ENCODE assay signal across 8 mouse cellular contexts in genomic region chr19:45574941-45575631, GRCm38 (mm10). TPM values are rescaled to one million over a fixed set of nuclear protein-coding genes. Genes with fewer than 3 reads are reported as not detected.
DNase-seq lines count a peak whose midpoint lies in the region; ATAC-seq and TF ChIP-seq lines count a peak whose summit lies in the region.

No protein-coding gene starts in this region.

- ATAC-seq in granulocyte monocyte progenitor cell, adult 5-6 weeks (replicated peaks; ENCODE audit: poor library complexity, severe bottlenecking): peak; percentile 50
- ATAC-seq in lung, embryonic 16.5 days (ENCODE audit: low read depth): peak; percentile 56
- ATAC-seq in cerebellum, adult (ENCODE audit: insufficient number of reproducible peaks, low FRiP score, low TSS enrichment): no peak

- H3K27me3 ChIP-seq in lung, embryonic 16.5 days (ENCODE audit: control insufficient read depth, insufficient read depth, low read depth, low read length): no peaks in the 10 kb centered on the region
- H3K27me3 ChIP-seq in thymus, adult 2 months (ENCODE audit: control insufficient read depth, insufficient read depth, low read length): no peaks in the 10 kb centered on the region

- H3K4me1 ChIP-seq in lung, embryonic 16.5 days (replicated peaks; ENCODE audit: control insufficient read depth, insufficient read depth, low read length): peaks cover 35% of the 10 kb centered on the region
- H3K4me1 ChIP-seq in thymus, adult 2 months (replicated peaks; ENCODE audit: control insufficient read depth, insufficient read depth, low read length): peaks cover 52% of the 10 kb centered on the region

- no peaks in the 10 kb centered on the region for H3K9me3 ChIP-seq in lung, embryonic 16.5 days (ENCODE audit: control insufficient read depth, low read length)

- H3K4me2 ChIP-seq in lung, embryonic 16.5 days (ENCODE audit: low read depth, low read length): peak overlapping the region; percentile 13; the same call in 1 of the 2 replicates

- TF ChIP-seq CTCF in thymus, adult 2 months (IDR thresholded peaks at IDR 0.05; ENCODE audit: borderline replicate concordance, control insufficient read depth, extremely low read depth, insufficient read depth, low read length, poor library complexity): 0 out of 2 replicates have a peak, but pooled peaks have one; percentile 7

- H3K36me3 ChIP-seq in lung, embryonic 16.5 days (ENCODE audit: control insufficient read depth, insufficient read depth, low read length): peaks cover 9% of the 10 kb centered on the region
- H3K36me3 ChIP-seq in thymus, adult 2 months (ENCODE audit: control insufficient read depth, insufficient read depth, low read length): no peaks in the 10 kb centered on the region

- WGBS in lung, embryonic 16.5 days: 12% methylated on average over 19 of the region's 19 CpGs
- 16% methylated on average over 19 of the region's 19 CpGs for WGBS in thymus, adult 2 months

- no peak overlapping the region for H3K4me3 ChIP-seq in lung, embryonic 16.5 days (ENCODE audit: low read length)
- peak overlapping the region; percentile 45 for H3K4me3 ChIP-seq in thymus, adult 2 months (ENCODE audit: control insufficient read depth, insufficient read depth, low read length)

- TF ChIP-seq POLR2A in thymus, adult 2 months (IDR thresholded peaks at IDR 0.05; ENCODE audit: control insufficient read depth, extremely low read depth, insufficient read depth, low read length, poor library complexity): 0 out of 2 replicates have a peak, but pooled peaks have one; percentile 47

- no peak overlapping the region; the same call in 1 of the 2 replicates for H3K9ac ChIP-seq in lung, embryonic 16.5 days (ENCODE audit: low read length)

- peak overlapping the region; percentile 88 for H3K27ac ChIP-seq in lung, embryonic 16.5 days (ENCODE audit: low read length)
- H3K27ac ChIP-seq in thymus, adult 2 months (ENCODE audit: control insufficient read depth, insufficient read depth, low read length): peak overlapping the region; percentile 83

- DNase-seq in kidney, postnatal 10 days: peak; percentile 45
- no peak for DNase-seq in kidney, postnatal 25 days
- DNase-seq in thymus, adult 2 months: peak; percentile 70
- no peak for DNase-seq in gastrocnemius, postnatal 25 days
- no peak for DNase-seq in embryo, embryonic 10 days (ENCODE audit: low spot score)

RNA-seq across cellular contexts. Expression of gene Gm17018, which starts 14.7 kb away (rescaled TPM):
- 27.1 and 50.2 TPM in 2 replicates for total RNA-seq in granulocyte monocyte progenitor cell, adult 5-6 weeks (2014; fragmentation: Nextera tagmentation)
- 31.8 and 42.4 TPM in 2 replicates for total RNA-seq in granulocyte monocyte progenitor cell, adult 5-6 weeks (2017)
- polyA plus RNA-seq in lung, embryonic 16.5 days (2015; fragmentation: Nextera tagmentation; extraction: Ambion mirVana): 55.0 and 60.5 TPM in 2 replicates
- 11.9 and 14.6 TPM in 2 replicates for polyA plus RNA-seq in thymus, adult 2 months (2012; rRNA removed)
- total RNA-seq in gastrocnemius, postnatal 25 days (2021): 10 to 100 TPM; 16.3 to 16.5 TPM

RNA-seq across cellular contexts. Expression of gene Poll, which starts 14.8 kb away (rescaled TPM):
- 13.0 and 15.1 TPM in 2 replicates for total RNA-seq in granulocyte monocyte progenitor cell, adult 5-6 weeks (2014; fragmentation: Nextera tagmentation)
- 6.6 and 14.4 TPM in 2 replicates for total RNA-seq in granulocyte monocyte progenitor cell, adult 5-6 weeks (2017)
- polyA plus RNA-seq in lung, embryonic 16.5 days (2015; fragmentation: Nextera tagmentation; extraction: Ambion mirVana): 17.4 and 18.7 TPM in 2 replicates
- polyA plus RNA-seq in thymus, adult 2 months (2012; rRNA removed): 6.7 and 6.8 TPM in 2 replicates
- total RNA-seq in gastrocnemius, postnatal 25 days (2021): 10 to 100 TPM; 12.5 to 13.2 TPM

Comparison
In these comparisons a context has a peak if more than half of its experiments do, and no peak if none do; other contexts are left out.
1. DNase-seq: peak in kidney, postnatal 10 days (single experiment) and thymus, adult 2 months (single experiment); none in kidney, postnatal 25 days (0 of 2), gastrocnemius, postnatal 25 days (single experiment) and embryo, embryonic 10 days (single experiment).